Mouse (Mus musculus) liver, adult 2 months (tissue): ENCODE measurements at regions not wholly inside any gene's neighbourhood (a gene's known extent, or its start where the extent isn't known, plus 50 kb on each side); places are given as distances from the start of the nearest gene placed in this dataset.

Experiments used
- DNase-seq: peaks from one replicate; pipeline ENCODE4 v3.0.0-alpha.2; 2011; ENCODE audit warnings: low read depth, low spot score; ENCODE audit errors: extremely low read depth
- H3K27ac ChIP-seq: fragments of 200-500 bp; replicated peaks from 2 replicates; pipeline ENCODE4 v1.5.1; 2012; ENCODE audit warnings: low read depth, mild to moderate bottlenecking, control low read depth, inconsistent platforms, low read length; ENCODE audit not compliant: insufficient read depth
- H3K27me3 ChIP-seq: fragments of 200-500 bp; 2 replicates; pipeline ENCODE4 v1.6.1; 2012; ENCODE audit warnings: mild to moderate bottlenecking, moderate library complexity, low read length, inconsistent platforms; ENCODE audit not compliant: control insufficient read depth, insufficient read depth
- H3K36me3 ChIP-seq: fragments of 200-500 bp; 2 replicates; pipeline ENCODE4 v1.6.1; 2012; ENCODE audit warnings: low read length, inconsistent platforms; ENCODE audit not compliant: control insufficient read depth, insufficient read depth
- H3K4me1 ChIP-seq: fragments of 200-500 bp; 2 replicates; pipeline ENCODE4 v1.6.1; 2011; ENCODE audit warnings: low read length; ENCODE audit not compliant: control insufficient read depth, insufficient read depth
- H3K4me3 ChIP-seq: fragments of 200-500 bp; 2 replicates; pipeline ENCODE4 v1.5.1; 2011; ENCODE audit warnings: low read depth, mild to moderate bottlenecking, control low read depth, low read length, moderate library complexity; ENCODE audit not compliant: insufficient read depth
- H3K79me2 ChIP-seq: fragments of 200-500 bp; 2 replicates; pipeline ENCODE4 v1.6.1; 2012; ENCODE audit warnings: inconsistent platforms, mild to moderate bottlenecking, low read length, moderate library complexity; ENCODE audit not compliant: control insufficient read depth, insufficient read depth
- H3K9ac ChIP-seq: fragments of 200-500 bp; 2 replicates; pipeline ENCODE4 v1.6.1; 2012; ENCODE audit warnings: low read depth, mild to moderate bottlenecking, control low read depth, inconsistent platforms, low read length
- CTCF ChIP-seq: fragments of 200-500 bp; IDR thresholded peaks from 2 replicates; pipeline ENCODE4 v1.5.1; 2011; ENCODE audit warnings: low read depth, low read length, control low read depth
- POLR2A ChIP-seq: fragments of 200-500 bp; IDR thresholded peaks from 2 replicates; pipeline ENCODE4 v1.6.1; 2011; ENCODE audit warnings: low read length, control low read depth; ENCODE audit not compliant: insufficient read depth; ENCODE audit errors: extremely low read depth
- WGBS: fragments of 180-500 bp; shearing (Covaris S2); methylation state at CpG from one replicate; pipeline ENCODE4 v1.1.7; 2018; 5-methylcytosine and 5-hydroxymethylcytosine counted together

DNA sequence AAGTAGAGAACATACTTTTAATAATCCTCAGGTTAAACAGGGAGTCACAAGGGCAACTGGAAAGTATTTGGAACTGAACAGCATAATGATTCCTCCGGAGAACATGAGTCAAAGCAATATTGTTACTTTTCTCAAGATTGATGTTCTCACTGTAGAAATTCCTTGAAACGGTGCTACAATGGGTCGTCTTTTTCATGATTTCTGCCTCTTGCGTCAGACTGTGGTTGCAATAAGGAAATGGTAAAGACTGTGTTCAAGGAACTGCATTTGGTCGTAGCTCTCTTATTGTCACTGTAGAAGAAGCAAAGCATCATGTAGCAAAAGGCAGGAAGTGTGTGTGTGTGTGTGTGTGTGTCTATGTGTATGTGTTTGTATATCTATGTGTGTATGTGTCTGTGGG is 294.6 kb upstream of the Actbl2 start:
- no peaks in the 10 kb centered on the region for H3K4me1 ChIP-seq
- H3K9ac ChIP-seq = no peak overlapping the region
- no peaks in the 10 kb centered on the region for H3K79me2 ChIP-seq
- no peak overlapping the region for H3K4me3 ChIP-seq
- DNase-seq = no peak
- H3K27me3 ChIP-seq = no peaks in the 10 kb centered on the region
- TF ChIP-seq POLR2A (no peak), CTCF (no peak)
- WGBS = 71% methylated on average over 5 of the region's 5 CpGs
- H3K27ac ChIP-seq = no peak overlapping the region
- no peaks in the 10 kb centered on the region for H3K36me3 ChIP-seq

DNA sequence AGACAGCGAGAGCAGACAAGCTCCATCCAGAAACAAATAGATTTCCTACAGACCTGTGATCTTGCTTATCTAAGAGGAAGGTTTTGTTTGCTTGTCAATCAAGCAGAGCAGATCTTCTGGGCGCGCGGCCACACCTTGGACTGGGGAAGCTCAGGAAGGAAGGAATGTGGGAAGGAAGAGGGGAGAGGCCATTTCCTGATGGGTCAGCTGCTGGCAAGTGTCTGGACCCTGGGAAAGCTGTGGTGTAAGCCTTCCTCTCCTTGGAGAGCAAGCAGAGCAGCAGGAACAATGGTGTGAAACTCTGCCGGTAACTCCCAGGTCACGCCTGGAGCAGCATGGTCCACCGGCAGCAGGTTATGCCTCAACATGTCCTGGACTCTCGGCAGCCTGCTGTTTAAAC is 287.7 kb upstream of the Actbl2 start:
- H3K36me3 ChIP-seq = no peaks in the 10 kb centered on the region
- 35% methylated on average over 8 of the region's 8 CpGs for WGBS
- no peak overlapping the region for H3K4me3 ChIP-seq
- H3K9ac ChIP-seq = no peak overlapping the region
- DNase-seq = peak; percentile 6
- H3K79me2 ChIP-seq = no peaks in the 10 kb centered on the region
- no peak overlapping the region; the same call in 1 of the 2 replicates for H3K27ac ChIP-seq
- TF ChIP-seq CTCF (no peak), POLR2A (no peak)
- peaks cover 6% of the 10 kb centered on the region; the same call in 1 of the 2 replicates for H3K4me1 ChIP-seq
- no peaks in the 10 kb centered on the region for H3K27me3 ChIP-seq

DNA sequence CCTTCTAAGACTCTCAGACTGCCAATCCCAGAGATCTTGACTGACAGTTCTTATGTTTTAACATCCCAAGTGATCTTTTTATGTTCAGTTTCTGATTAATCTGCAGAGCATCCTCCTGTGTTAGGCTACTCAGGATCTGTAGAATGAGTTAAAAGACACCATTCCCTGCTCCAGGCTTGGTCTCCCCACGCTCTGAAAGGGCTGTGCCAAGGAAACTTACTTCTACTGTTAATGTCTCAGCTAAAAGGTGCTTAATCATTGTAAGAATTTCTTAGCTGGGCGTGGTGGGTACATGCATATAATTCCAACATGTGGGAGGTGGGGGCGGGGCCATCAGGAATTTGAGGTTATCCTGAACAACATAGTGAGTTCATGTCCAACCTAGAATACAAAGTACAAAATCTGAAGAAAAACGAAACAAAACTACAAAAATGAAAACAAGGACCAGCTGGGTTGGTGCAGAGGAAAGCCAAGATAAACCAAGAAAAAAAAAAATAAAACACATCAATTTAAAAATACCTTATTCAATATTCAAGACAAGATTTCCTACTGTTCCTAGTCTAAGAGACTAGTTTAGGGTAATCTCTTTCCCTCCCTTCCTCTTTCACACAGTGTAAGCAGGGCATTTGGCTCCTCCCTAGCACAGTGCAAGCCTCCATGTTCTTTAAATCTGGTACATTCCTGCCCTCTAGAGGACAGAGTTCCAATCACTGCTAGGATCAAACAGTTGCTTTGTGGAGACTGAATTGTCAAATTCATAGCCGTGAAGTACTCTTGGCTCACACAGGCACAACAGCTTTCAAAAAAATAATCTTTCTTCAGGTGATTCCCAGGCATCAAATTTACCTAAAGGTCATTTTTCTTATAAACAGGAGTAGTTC is 286.9 kb upstream of the Actbl2 start:
- no peaks in the 10 kb centered on the region for H3K27me3 ChIP-seq
- H3K27ac ChIP-seq = no peak overlapping the region; the same call in 1 of the 2 replicates
- DNase-seq = peak; percentile 77
- 39% methylated on average over 5 of the region's 5 CpGs for WGBS
- no peak overlapping the region for H3K4me3 ChIP-seq
- no peak overlapping the region for H3K9ac ChIP-seq
- peaks cover 6% of the 10 kb centered on the region; the same call in 1 of the 2 replicates for H3K4me1 ChIP-seq
- no peaks in the 10 kb centered on the region for H3K36me3 ChIP-seq
- no peaks in the 10 kb centered on the region for H3K79me2 ChIP-seq
- peak; percentile 66 for TF ChIP-seq CTCF
- no peak for TF ChIP-seq POLR2A

DNA sequence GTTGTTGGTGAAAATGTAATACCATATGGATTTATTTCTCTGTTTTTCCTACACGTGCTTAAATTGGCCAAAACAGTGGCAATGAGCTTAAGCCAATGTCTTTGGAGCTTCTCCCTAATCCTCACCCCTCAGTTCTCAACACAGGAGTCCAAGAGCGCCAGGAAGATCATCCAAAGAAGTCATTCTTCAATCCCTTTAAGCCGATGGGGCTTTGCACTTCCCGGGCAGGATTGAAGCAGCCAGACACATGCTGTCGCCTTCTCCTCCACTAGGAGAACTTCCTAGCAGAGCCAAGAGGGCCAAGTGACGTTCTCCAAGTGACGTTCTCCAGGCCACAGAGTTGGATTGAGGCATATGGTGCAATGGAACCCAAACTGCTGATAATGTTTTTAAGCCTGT is 286.3 kb upstream of the Actbl2 start:
- Histone ChIP-seq H3K79me2 (no peaks in the 10 kb centered on the region), H3K27ac (no peak overlapping the region), H3K4me1 (peaks cover 6% of the 10 kb centered on the region; the same call in 1 of the 2 replicates), H3K27me3 (no peaks in the 10 kb centered on the region), H3K9ac (no peak overlapping the region), H3K4me3 (no peak overlapping the region), H3K36me3 (no peaks in the 10 kb centered on the region)
- 57% methylated on average over 7 of the region's 7 CpGs for WGBS
- peak; percentile 3 for DNase-seq
- TF ChIP-seq POLR2A (no peak), CTCF (peak; percentile 19; the same call in 1 of the 2 replicates)

DNA sequence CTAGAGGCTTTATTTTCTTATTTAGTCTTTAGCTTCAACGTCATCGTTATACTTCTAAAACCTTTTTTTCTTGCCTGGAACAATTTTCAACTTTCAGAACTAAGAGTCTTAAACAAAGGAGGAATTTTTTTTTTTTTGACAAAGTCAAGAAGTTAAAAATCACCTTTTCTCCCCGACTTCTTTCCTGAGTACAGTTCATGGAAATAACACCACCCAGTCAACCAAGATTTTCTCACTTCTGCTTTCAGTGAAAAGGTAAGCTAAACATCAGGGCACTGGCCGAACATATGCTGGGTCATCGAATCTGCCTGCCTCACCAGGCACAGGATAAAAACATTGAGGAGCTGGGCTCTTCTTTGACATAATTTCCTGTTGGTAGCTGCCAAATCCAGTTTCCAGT is 277.4 kb upstream of the Actbl2 start:
- TF ChIP-seq POLR2A = no peak
- no peak for TF ChIP-seq CTCF

DNA sequence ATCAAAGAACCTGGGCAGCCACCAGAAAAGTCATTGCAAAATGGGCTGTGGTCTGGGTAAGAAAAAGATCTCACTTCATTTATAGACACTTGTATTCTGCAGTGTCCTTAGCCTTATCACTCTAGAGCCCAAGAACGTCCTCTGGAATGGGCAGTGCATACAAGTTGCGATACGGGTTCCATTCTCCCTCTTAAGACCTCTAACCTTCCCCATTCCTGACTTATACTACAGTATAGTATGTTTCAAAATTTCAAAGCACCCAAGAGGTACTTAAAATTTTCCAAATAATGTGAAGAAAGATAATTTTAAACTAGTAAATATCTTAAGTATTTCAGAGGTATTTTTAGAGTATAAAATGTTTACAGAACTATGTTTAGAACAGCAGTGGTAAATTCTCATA is 276.8 kb upstream of the Actbl2 start:
- H3K79me2 ChIP-seq = no peaks in the 10 kb centered on the region
- no peaks in the 10 kb centered on the region for H3K27me3 ChIP-seq
- WGBS = 74% methylated on average over 3 of the region's 3 CpGs
- H3K9ac ChIP-seq = no peak overlapping the region
- no peaks in the 10 kb centered on the region for H3K4me1 ChIP-seq
- H3K4me3 ChIP-seq = no peak overlapping the region
- no peak for DNase-seq
- no peaks in the 10 kb centered on the region for H3K36me3 ChIP-seq
- H3K27ac ChIP-seq = no peak overlapping the region
- TF ChIP-seq POLR2A (no peak), CTCF (no peak)

More for the DNA sequence above, 277.4 kb upstream of the Actbl2 start:
- no peaks in the 10 kb centered on the region for H3K27me3 ChIP-seq
- WGBS = 89% methylated on average over 5 of the region's 5 CpGs
- no peaks in the 10 kb centered on the region for H3K4me1 ChIP-seq
- no peak overlapping the region for H3K27ac ChIP-seq
- H3K9ac ChIP-seq = no peak overlapping the region
- no peak for DNase-seq
- no peaks in the 10 kb centered on the region for H3K79me2 ChIP-seq
- no peak overlapping the region for H3K4me3 ChIP-seq
- no peaks in the 10 kb centered on the region for H3K36me3 ChIP-seq
